Mouse (Mus musculus) heart, adult 2 months (tissue): ENCODE data around the gene Sbk2.

Experiments
- CTCF ChIP-seq: fragments of 200-600 bp; IDR thresholded peaks from 2 replicates; pipeline ENCODE4 v1.8.1; 2022; ENCODE audit warnings: antibody characterized with exemption, mild to moderate bottlenecking, moderate library complexity
- EP300 ChIP-seq: fragments of 200-500 bp; IDR thresholded peaks from 2 replicates; pipeline ENCODE4 v1.6.1; 2011; ENCODE audit warnings: low read depth, low read length, control low read depth; ENCODE audit not compliant: insufficient read depth
- POLR2A ChIP-seq: fragments of 200-500 bp; IDR thresholded peaks from 2 replicates; pipeline ENCODE4 v1.6.1; 2011; ENCODE audit warnings: mild to moderate bottlenecking, low read depth, low read length, control low read depth; ENCODE audit not compliant: insufficient read depth

DNA sequence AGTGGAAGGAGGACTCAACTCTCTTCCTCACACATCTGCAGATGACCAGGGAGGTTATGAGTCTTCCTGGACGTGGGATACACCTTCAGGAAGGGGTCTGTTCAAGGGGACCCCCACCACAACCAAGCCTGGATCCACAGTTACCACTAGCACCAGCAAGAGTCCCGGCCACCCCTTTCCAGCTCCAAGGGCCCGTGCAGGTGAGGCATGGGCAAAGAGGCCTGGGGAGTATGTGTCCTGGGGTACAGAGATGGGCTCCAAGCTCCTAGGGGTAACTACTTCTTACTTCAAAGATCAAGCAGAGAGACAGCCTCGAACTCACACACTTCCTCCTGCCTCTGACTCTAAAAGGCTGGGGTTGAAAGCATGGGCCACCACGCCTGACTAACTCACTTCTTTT is 21.5 kb downstream of the Sbk2 start:
- TF ChIP-seq CTCF: no peak
- TF ChIP-seq POLR2A: no peak
- no peak for TF ChIP-seq EP300
